Mouse (Mus musculus) forebrain, embryonic 16.5 days (tissue): Measurements from ENCODE around the gene Zscan4c. TPM values are rescaled to one million over a fixed set of nuclear protein-coding genes. Genes with fewer than 3 reads are reported as not detected.
"Not testable (repeated sequence)": the region's sequence is repeated elsewhere in the genome, so short reads cannot be mapped to it uniquely, and the experiment has no call there.

Experiments used
- ATAC-seq: fragments of 200-750 bp; cut with Nextera tagmentation; 2 replicates; pipeline ENCODE4 v1.8.0; 2017; ENCODE audit warnings: mild to moderate bottlenecking, moderate library complexity
- H3K27ac ChIP-seq: fragments of 300-500 bp; sonication (generic); 2 replicates; pipeline ENCODE4 v1.5.1; 2014; ENCODE audit warnings: low read length, control low read depth
- H3K27me3 ChIP-seq: fragments of 300-500 bp; sonication (generic); replicated peaks from 2 replicates; pipeline ENCODE4 v1.6.1; 2014; ENCODE audit warnings: low read length; ENCODE audit not compliant: control insufficient read depth, insufficient read depth
- H3K36me3 ChIP-seq: fragments of 300-500 bp; sonication (generic); 2 replicates; pipeline ENCODE4 v1.6.1; 2014; ENCODE audit not compliant: control insufficient read depth, insufficient read depth
- H3K4me1 ChIP-seq: fragments of 300-500 bp; sonication (generic); replicated peaks from 2 replicates; pipeline ENCODE4 v1.6.1; 2014; ENCODE audit warnings: low read length; ENCODE audit not compliant: control insufficient read depth, insufficient read depth
- H3K4me2 ChIP-seq: fragments of 300-500 bp; sonication (generic); 2 replicates; pipeline ENCODE4 v1.6.1; 2014; ENCODE audit warnings: mild to moderate bottlenecking, low read length, control low read depth
- H3K4me3 ChIP-seq: fragments of 300-500 bp; sonication (generic); replicated peaks from 2 replicates; pipeline ENCODE4 v1.5.1; 2014; ENCODE audit warnings: mild to moderate bottlenecking, low read length, control low read depth
- H3K9ac ChIP-seq: fragments of 300-500 bp; sonication (generic); replicated peaks from 2 replicates; pipeline ENCODE4 v1.6.1; 2014; ENCODE audit warnings: low read depth, low read length, control low read depth
- H3K9me3 ChIP-seq: fragments of 300-500 bp; sonication (generic); 2 replicates; pipeline ENCODE4 v1.6.1; 2016; ENCODE audit warnings: low read length; ENCODE audit not compliant: control insufficient read depth
- WGBS: fragments of 180-500 bp; shearing (Covaris S2); extraction: QIAGEN DNeasy Blood & Tissue Kit; methylation state at CpG from one replicate; pipeline ENCODE4 v1.1.7; 2014; 5-methylcytosine and 5-hydroxymethylcytosine counted together
- microRNA-seq: library from miRNA; unstranded; fragments of <30 nt; microRNA quantifications from one replicate; pipeline ENCODE4, GENCODE M21; 2017
- polyA plus RNA-seq: library from polyadenylated mRNA; unstranded; fragments of >200 nt; fragmentation: Nextera tagmentation; extraction: Ambion mirVana; gene quantifications from 2 replicates; pipeline ENCODE4 v1.2.1, GENCODE M21; 2015

Zscan4c gene
- polyA plus RNA-seq = not detected in 2 replicates

DNA sequence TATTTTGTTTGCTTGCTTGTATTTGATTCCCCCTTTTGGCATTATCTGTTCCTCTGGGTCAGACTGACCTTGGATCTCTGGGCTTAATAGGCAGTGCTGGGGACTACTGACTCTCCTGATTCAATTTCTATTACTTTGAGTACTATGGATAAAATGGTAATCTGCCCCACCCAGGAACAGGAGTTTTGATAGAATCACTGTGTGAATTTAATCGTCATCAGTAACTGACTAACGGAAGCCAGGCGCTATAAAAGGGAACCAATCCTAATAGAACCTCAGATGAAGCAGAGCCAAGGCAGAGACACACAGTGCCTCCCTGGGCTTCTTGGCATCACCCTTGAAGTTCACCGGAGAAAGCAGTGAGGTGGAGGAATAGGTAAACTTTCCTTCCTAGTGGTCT, at the start of gene Zscan4c:
Gene Zscan4c, plus strand, starts transcription at position 301 of the 400 bp plus-strand sequence.
- not testable (repeated sequence) for ATAC-seq, H3K27me3 ChIP-seq, H3K4me3 ChIP-seq, H3K4me2 ChIP-seq, H3K36me3 ChIP-seq, H3K9me3 ChIP-seq, H3K27ac ChIP-seq, H3K9ac ChIP-seq, H3K4me1 ChIP-seq
- WGBS = 93% methylated on average over 4 of the region's 4 CpGs

Small RNA genes lying within 50 kb of the gene (microRNA-seq; reads per million reads assigned to microRNA genes)
- not detected for gene Mir297-1

Other genes with a start within 250 kb of the Zscan4c start
- gene Zscan4b, start 100.7 kb upstream of the Zscan4c start, polyA plus RNA-seq = not detected in 2 replicates
- gene Zscan4-ps1, start 63.9 kb downstream of the Zscan4c start, polyA plus RNA-seq = not detected in 2 replicates
- gene Zscan4d, start 160.4 kb downstream of the Zscan4c start, polyA plus RNA-seq = not detected in 2 replicates